Mouse (Mus musculus) olfactory bulb, adult 2 months (tissue): Measurements from ENCODE around the gene Tgfbi.

Experiments
- CTCF ChIP-seq: fragments of 200-500 bp; IDR thresholded peaks from 2 replicates; pipeline ENCODE4 v1.5.1; 2012; ENCODE audit warnings: low read depth, mild to moderate bottlenecking, low read length, moderate library complexity; ENCODE audit not compliant: insufficient read depth
- POLR2A ChIP-seq: fragments of 200-500 bp; IDR thresholded peaks from 2 replicates; pipeline ENCODE4 v1.6.1; 2012; ENCODE audit warnings: mild to moderate bottlenecking, low read depth, low read length, moderate library complexity; ENCODE audit not compliant: insufficient read depth

GRCm38 (mm10) chr13:56637027-56637426, 27.7 kb downstream of the Tgfbi start:
- TF ChIP-seq POLR2A, result no peak
- no peak for TF ChIP-seq CTCF
